Mouse (Mus musculus) brain, adult 2 months (tissue): ENCODE measurements around the gene Cspg4.
"Not testable (repeated sequence)": the region's sequence is repeated elsewhere in the genome, so short reads cannot be mapped to it uniquely, and the experiment has no call there.

Experiments used
- DNase-seq: peaks from one replicate; pipeline ENCODE4 v3.0.0; 2011; ENCODE audit warnings: low read depth, low spot score

Cspg4 gene

DNA sequence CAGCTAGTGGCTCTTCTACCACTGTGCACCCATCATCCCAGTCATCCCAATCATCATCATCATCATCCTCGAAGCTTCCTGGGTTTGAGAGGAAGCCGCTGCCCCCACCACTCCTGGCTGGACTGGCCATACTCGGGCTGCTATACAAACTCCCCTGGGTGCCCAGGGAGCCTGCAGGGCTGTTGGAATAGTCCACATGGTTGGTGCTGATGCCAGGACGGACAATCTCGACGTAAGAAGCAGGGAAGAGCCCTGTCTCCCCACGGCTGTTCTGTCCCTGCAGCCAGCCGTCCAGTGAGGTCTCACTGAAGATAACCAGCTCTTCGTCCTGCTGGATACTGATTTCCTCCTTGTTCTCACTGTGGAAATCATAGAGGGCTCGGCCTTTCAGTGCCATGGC lies 61.6 kb downstream of the Cspg4 start:
- no peak for DNase-seq

DNA sequence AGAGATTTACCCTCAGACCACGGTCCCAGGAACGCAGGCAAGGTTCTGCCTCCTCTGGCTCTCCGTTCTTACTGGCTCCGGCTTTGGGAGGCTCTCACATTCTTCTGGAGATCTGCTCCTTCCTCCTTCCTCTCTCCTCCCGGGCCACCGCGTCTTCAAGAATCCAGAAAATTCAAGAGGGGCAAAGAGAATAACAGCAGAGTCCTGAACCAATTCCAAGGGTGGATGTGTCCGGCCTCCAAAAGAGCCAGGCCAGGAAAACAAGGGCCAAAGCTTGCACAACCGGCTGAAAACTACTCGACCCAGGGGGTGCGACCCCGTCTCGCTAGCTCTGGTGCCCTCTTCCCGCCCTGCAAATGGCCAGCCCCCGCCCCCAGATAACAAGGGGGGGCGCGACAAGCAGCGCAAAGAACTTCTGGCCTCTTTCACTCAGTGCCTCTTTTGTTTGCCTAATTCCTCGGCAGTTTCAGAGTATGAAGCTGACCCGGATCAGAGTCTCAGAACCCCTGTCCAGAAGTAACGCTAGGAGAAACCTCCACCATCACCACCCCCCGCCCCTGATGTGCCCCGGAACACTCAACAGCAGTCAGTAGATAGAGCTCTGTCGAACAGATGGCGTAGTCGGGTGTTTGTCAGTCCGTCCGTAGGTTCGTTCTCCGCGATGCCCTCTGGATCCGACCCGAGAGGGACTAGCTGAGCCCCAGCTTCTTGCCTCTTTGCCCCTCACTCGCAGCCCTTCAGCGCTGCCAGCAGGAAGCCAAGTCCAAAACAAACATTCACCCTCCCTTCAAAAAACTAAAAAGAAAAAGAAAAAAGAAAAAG lies 62.6 kb downstream of the Cspg4 start:
- DNase-seq: peak; percentile 12

DNA sequence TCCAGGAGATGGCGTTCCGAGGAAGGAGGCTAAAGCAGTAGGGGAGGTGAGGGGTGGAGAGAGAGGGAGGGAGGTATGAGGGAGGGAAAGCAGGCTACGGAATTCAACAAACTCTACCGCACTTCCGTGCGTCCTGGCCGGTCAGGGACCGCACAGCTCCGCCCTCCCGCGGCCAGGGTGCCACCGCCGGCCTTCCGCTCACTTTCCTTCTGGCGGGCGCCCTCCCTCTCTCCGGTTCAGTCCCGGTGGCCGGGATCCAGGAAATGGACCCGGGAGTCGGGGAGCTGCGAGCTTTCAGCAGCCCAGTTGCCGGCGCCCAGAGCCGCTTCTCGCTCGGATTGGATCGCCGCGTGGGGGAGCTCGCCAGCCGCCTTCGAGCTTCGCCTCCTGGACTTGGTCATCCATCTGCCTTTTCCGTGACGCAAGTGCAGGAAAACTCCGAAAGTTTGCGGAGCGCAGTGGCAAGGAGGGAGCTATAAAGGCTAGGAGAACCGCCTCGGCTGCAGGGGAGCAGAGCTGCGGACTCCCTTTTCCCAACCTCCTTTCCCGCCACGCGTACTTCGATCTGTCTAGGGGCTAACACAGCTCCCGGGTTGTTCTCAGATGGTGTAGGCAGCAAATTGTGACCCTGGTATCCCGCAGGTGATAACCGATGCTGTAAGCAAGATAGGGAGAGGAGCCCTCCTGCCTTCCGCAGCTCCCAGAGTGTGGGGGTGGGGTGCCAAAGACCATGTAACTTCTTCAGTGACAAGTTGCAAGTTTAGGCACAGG lies 63.4 kb downstream of the Cspg4 start, which contains the start of gene Snx33:
Snx33 (minus strand) TSS at position 331 of the 771 bp plus-strand sequence.
- DNase-seq: peak; percentile 93

DNA sequence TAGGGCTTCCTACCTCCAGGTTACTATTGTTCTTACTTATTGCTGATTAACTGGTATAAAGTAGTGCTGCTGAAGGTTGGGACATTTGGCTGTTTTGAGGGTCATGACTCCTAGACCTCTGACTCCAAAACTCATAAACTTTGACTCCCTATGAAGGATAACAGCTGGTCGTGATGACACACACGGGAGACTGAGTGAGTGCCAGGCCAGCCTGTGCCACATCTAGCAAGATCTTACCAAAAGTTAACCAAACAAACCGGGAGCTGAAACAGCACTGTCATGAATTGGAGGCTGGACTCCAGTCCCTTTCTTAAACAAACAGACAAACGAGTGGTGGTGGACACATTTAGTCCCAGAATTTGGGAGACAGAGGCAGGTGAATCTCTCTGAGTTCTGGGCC lies 64.7 kb downstream of the Cspg4 start:
- DNase-seq: no peak

DNA sequence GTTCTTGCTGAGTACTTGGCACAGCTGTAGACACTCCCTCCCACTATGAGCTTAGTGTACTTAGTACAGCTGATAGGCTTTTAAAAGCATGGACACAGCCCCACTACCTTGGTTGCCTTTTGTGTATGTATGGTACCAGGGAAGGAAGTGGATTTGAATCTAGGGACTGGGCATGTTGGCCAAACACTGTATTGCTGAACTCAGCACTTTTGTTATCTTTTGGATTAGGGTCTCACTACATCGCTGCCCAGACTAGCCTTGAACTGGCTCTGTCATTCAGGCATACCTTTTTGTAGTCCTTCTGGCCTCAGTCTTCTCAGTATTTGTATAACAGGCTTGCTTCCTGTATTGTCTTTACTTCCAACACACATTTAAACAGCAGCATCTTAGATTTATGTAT lies 65.7 kb downstream of the Cspg4 start:
- no peak for DNase-seq

DNA sequence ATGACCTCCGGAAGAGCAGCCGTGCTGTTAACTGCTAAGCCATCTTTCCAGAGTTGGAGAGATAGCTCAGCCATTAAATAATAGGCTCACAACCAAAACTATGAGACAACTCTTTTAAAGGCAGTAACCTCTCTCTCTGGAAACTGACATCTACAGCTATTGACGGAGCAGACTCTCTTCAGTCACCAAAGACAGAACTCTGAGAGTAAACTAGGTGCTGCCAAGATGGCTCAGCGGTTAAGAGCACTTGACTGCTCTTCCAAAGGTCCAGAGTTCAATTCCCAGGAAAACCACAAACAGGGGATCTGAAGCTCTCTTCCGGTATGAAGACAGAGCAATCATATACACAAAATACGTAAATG lies 72.0 kb downstream of the Cspg4 start:
- no peak for DNase-seq

DNA sequence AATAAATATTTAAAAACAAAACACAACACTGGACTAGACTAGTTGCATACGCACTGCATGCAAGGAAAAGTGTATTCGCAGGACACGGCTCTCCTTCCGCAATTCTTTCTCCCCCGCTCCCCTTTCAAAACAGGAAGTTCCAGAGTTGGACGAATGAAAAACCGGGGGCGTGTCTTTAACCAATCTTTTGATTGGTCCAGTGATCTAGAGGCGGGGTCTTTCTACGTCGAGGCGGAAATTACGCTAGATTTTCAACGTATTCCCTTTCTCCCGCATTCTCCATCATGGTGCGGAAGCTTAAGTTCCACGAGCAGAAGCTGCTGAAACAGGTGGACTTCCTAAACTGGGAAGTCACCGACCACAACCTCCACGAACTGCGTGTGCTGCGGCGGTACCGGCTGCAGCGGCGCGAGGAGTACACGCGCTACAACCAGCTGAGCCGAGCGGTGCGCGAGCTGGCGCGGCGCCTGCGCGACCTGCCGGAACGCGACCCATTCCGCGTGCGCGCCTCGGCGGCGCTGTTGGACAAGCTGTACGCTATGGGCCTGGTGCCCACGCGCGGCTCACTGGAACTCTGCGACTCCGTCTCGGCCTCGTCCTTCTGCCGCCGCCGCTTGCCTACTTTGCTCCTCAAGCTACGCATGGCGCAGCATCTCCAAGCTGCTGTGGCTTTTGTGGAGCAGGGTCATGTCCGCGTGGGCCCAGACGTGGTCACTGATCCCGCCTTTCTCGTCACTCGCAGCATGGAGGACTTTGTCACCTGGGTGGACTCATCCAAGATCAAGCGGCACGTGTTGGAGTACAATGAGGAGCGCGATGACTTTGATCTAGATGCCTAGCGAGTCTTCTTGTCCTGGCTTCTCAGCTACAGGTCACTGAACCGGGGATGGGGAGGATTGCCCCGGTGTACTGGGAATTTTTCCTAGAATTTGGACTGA lies 72.7 kb downstream of the Cspg4 start, which contains the start of gene Imp3:
Imp3 (plus strand) TSS at position 253 of the 938 bp plus-strand sequence.
- DNase-seq: peak; percentile 99

DNA sequence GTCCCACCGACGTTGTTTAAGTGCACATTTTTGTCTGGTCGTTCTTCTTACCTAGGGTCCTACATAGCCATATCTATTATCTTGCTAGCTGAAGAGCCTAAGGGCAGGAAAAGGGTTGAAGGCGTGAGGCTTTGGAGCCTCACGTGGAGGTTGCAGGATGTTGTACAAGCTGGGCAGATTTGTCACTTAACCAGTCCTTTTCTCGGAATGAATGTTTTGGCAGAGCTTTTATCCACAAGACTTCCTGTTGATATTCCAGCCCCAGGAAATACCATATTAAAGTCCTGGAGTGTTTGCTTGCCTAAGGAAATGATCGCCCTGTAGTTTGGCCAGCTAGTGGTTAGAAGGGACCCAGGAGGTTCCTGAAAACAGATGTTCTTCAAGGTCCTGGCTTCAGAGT lies 73.5 kb downstream of the Cspg4 start:
- DNase-seq: peak; percentile 28

DNA sequence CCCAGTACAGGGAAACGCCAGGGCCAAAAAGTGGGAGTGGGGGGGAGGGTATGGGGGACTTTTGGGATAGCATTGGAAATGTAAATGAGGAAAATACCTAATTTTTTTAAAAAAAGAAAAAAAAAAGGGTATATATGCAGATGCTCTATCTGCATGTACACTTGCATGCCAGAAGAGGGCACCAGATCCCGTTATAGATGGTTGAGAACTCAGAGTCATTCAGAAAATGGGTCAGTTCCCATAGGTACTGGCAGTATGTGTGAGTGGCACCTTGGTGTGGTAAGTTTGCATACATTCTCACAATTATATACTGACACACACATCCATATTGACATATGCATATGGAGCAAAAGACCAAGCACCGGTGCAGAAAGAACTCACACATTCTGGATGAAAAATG lies 82.6 kb downstream of the Cspg4 start:
- peak; percentile 79 for DNase-seq

DNA sequence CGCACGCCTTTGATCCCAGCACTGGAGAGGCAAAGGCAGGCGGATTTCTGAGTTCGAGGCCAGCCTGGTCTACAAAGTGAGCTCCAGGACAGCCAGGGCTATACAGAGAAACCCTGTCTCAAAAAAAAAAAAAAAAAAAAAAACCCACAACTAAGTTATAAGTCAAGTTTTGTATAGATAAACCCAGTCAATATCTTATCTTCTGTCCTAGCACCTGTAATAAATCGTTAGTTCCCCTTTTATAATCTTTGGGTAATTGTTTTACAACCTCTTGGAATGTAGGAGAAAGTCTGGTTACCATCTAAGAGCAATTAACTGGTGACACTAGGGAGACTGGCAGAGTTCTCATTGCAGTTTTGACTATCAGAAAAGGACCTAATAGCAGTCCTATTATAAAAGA lies 83.9 kb downstream of the Cspg4 start:
- DNase-seq: not testable (repeated sequence)
